Mouse (Mus musculus): ENCODE measurements around the gene Med12l. TPM values are rescaled to one million over a fixed set of nuclear protein-coding genes. Genes with fewer than 3 reads are reported as not detected.
"Not testable (repeated sequence)": the region's sequence is repeated elsewhere in the genome, so short reads cannot be mapped to it uniquely, and the experiment has no call there.

Med12l gene
- polyA plus RNA-seq, 1 experiment from 2014 or later = 2.4 TPM

- ATAC-seq (replicated peaks; ENCODE audit: low FRiP score); H3K4me3 ChIP-seq (replicated peaks); H3K27me3 ChIP-seq; H3K27ac ChIP-seq; H3K4me1 ChIP-seq; H3K4me2 ChIP-seq; H3K9ac ChIP-seq; H3K36me3 ChIP-seq; H3K9me3 ChIP-seq (replicated peaks): not testable (repeated sequence)
- 89% methylated on average over 3 of the region's 3 CpGs for WGBS
These were observed 104.2 kb downstream of the Med12l start for GRCm38 (mm10) chr3:59109834-59110233.

DNA sequence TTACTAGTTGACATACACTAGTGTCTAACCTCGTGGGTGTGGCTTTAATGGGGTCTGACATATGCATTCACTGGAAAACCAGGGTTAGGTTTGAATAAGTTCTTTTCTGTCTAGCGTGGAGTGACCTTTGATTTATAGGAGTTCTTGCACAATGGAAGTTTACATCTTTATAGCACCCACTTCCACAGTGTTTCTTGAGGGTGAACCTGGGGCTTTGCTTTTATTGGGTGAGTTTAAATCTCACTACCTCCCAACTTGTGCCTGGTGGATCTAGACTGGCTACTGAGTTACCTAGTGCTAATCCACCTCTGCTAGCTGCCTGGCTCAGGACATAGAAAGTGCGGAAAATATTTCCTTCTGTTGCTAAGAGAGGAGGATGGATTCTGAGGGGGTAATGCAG is 106.3 kb downstream of the Med12l start:
- no peak for ATAC-seq (replicated peaks; ENCODE audit: low FRiP score)
- WGBS = 68% methylated on average over 3 of the region's 3 CpGs

GRCm38 (mm10) chr3:59113291-59113690 is 107.7 kb downstream of the Med12l start:
- H3K4me3 ChIP-seq (replicated peaks); H3K27ac ChIP-seq; H3K36me3 ChIP-seq; H3K4me2 ChIP-seq; H3K27me3 ChIP-seq; H3K9ac ChIP-seq; ATAC-seq (replicated peaks; ENCODE audit: low FRiP score); H3K9me3 ChIP-seq (replicated peaks); H3K4me1 ChIP-seq: not testable (repeated sequence)
- 91% methylated on average over 4 of the region's 4 CpGs for WGBS

More for the DNA sequence above, 106.3 kb downstream of the Med12l start:
- 0 out of 2 replicates have a peak, but pooled peaks cover 3% of the 10 kb centered on the region for H3K36me3 ChIP-seq
- no peaks in the 10 kb centered on the region for H3K27me3 ChIP-seq
- H3K4me2 ChIP-seq = no peak overlapping the region
- no peaks in the 10 kb centered on the region for H3K9me3 ChIP-seq (replicated peaks)
- H3K9ac ChIP-seq = no peak overlapping the region
- no peaks in the 10 kb centered on the region for H3K4me1 ChIP-seq
- H3K27ac ChIP-seq = no peak overlapping the region
- H3K4me3 ChIP-seq (replicated peaks) = no peak overlapping the region

GRCm38 (mm10) chr3:59113973-59114517 is 108.4 kb downstream of the Med12l start:
- Histone ChIP-seq H3K27ac (no peak overlapping the region), H3K4me1 (no peaks in the 10 kb centered on the region), H3K4me3 (replicated peaks) (no peak overlapping the region), H3K36me3 (0 out of 2 replicates have a peak, but pooled peaks cover 3% of the 10 kb centered on the region), H3K9me3 (replicated peaks) (no peaks in the 10 kb centered on the region), H3K9ac (no peak overlapping the region), H3K4me2 (no peak overlapping the region), H3K27me3 (no peaks in the 10 kb centered on the region)
- 74% methylated on average over 8 of the region's 8 CpGs for WGBS
- ATAC-seq (replicated peaks; ENCODE audit: low FRiP score) = no peak

- no peak overlapping the region for H3K9ac ChIP-seq
- H3K4me1 ChIP-seq = peaks cover 5% of the 10 kb centered on the region
- no peaks in the 10 kb centered on the region for H3K36me3 ChIP-seq
- H3K4me2 ChIP-seq = 0 out of 2 replicates have a peak overlapping the region, but pooled peaks have one; percentile 7
- H3K4me3 ChIP-seq (replicated peaks) = no peak overlapping the region
- no peak overlapping the region for H3K27ac ChIP-seq
- no peaks in the 10 kb centered on the region for H3K9me3 ChIP-seq (replicated peaks)
- H3K27me3 ChIP-seq = no peaks in the 10 kb centered on the region
- WGBS = 41% methylated on average over 7 of the region's 7 CpGs
- peak; percentile 60 for ATAC-seq (replicated peaks; ENCODE audit: low FRiP score)
These were observed 115.6 kb downstream of the Med12l start for GRCm38 (mm10) chr3:59121067-59121730.

DNA sequence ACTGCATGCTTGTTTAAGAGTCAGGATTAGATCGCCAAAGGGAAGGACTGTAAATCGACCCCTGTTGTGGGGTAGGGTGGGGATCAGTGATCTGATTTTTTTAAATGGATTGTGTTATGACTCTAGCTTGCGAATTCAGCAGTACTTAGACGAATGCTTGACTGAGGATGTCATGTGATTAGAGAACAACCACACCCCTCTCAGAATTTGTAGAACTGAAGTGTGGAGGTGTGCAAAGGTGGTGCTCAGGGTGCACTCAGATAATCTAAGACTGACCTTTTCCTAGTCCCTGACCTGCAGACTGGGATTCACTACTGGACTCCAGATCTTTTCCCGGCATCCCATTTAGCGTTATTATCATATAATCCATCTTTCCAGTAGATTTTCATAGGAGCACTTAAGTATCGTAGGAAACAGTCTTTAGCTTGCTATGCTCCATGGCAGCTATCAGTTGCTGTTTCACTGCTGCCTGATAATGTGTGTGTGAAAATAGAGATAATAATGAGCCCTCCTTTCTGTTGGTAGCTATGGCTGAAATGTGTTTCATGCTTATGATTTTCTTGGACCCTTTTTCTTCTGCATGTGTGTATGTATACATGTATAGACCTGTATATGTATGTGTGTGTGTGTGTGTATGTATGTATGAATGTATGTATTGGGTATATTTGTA is 116.3 kb downstream of the Med12l start:
- H3K9ac ChIP-seq = no peak overlapping the region
- H3K27me3 ChIP-seq = no peaks in the 10 kb centered on the region
- no peak overlapping the region for H3K27ac ChIP-seq
- no peaks in the 10 kb centered on the region for H3K9me3 ChIP-seq (replicated peaks)
- H3K4me3 ChIP-seq (replicated peaks) = no peak overlapping the region
- H3K4me1 ChIP-seq = peaks cover 5% of the 10 kb centered on the region
- H3K36me3 ChIP-seq = no peaks in the 10 kb centered on the region
- 65% methylated on average over 7 of the region's 7 CpGs for WGBS
- no peak overlapping the region for H3K4me2 ChIP-seq
- no peak for ATAC-seq (replicated peaks; ENCODE audit: low FRiP score)

- Histone ChIP-seq H3K36me3 (no peaks in the 10 kb centered on the region), H3K4me2 (no peak overlapping the region), H3K27me3 (no peaks in the 10 kb centered on the region), H3K9ac (no peak overlapping the region), H3K9me3 (replicated peaks) (no peaks in the 10 kb centered on the region), H3K4me1 (peaks cover 5% of the 10 kb centered on the region), H3K4me3 (replicated peaks) (no peak overlapping the region), H3K27ac (no peak overlapping the region)
- ATAC-seq (replicated peaks; ENCODE audit: low FRiP score) = no peak
- WGBS = 65% methylated on average over 5 of the region's 5 CpGs
These were observed 119.4 kb downstream of the Med12l start for GRCm38 (mm10) chr3:59125022-59125421.

DNA sequence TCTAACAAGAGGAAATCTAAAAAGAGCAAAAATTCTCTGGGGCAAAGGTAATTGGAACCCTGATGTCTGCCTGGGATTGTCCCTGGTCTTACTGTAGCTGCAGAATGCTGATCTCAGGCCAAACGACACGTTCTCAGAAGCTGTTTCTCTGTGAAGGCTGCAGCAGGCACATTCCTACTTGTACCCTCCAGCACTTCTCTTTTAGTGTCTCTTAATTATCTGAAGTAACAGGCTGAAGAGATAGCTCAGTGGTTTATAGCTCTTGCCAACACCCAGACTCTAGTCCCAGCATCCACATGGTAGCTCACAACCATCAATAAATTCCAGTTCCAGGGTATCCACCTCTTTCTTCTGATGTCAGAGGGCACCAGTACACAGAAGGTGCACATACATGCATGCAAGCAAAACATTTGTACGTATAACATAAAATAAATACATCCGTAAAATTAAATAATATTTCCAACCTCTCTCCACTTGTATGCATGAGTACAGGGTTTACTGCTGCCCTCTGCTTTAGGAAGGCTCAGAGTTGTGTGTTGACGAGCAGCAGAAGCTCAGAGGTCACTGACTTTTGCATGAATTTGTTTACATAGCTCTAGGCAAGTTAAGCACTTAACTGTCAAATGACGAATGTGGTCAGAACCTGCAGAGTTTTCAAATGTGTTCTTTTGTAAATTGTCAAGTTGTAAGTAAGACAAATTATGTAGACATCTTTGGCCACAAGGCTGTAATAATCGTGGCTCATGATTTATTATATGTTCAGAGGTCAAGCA is 120.3 kb downstream of the Med12l start:
- WGBS = 36% methylated on average over 7 of the region's 7 CpGs
- no peak for ATAC-seq (replicated peaks; ENCODE audit: low FRiP score)
- H3K9ac ChIP-seq = no peak overlapping the region

DNA sequence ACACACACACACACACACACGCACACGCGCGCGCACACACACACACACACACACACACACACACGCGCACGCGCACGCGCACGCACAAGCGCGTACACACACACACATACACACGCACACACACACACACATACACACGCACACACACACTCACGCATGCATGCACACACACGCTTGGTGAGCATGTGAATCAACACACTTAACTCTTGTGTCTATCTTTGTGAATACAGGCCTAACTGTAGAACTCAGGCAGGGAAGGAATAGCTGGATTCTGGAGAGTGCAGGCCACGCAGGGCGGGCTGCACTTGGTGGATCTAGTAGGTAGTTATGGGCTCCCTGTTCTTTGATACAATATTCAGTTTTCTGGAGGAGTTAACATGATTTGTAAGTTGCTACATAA is 123.1 kb downstream of the Med12l start:
- Histone ChIP-seq H3K9me3 (replicated peaks) (no peaks in the 10 kb centered on the region), H3K36me3 (no peaks in the 10 kb centered on the region), H3K4me3 (replicated peaks) (no peak overlapping the region), H3K4me1 (peaks cover 5% of the 10 kb centered on the region; the same call in 1 of the 2 replicates), H3K27ac (no peak overlapping the region), H3K27me3 (no peaks in the 10 kb centered on the region), H3K4me2 (no peak overlapping the region), H3K9ac (no peak overlapping the region)
- 84% methylated on average over 20 of the region's 20 CpGs for WGBS
- ATAC-seq (replicated peaks; ENCODE audit: low FRiP score) = no peak

More for the DNA sequence above, 120.3 kb downstream of the Med12l start:
- Histone ChIP-seq H3K27me3 (no peaks in the 10 kb centered on the region), H3K4me1 (peaks cover 10% of the 10 kb centered on the region), H3K27ac (no peak overlapping the region), H3K4me2 (no peak overlapping the region), H3K9me3 (replicated peaks) (no peaks in the 10 kb centered on the region), H3K36me3 (no peaks in the 10 kb centered on the region), H3K4me3 (replicated peaks) (no peak overlapping the region)

GRCm38 (mm10) chr3:59129547-59129946 is 123.9 kb downstream of the Med12l start:
- Histone ChIP-seq H3K4me1 (peaks cover 5% of the 10 kb centered on the region; the same call in 1 of the 2 replicates), H3K27me3 (no peaks in the 10 kb centered on the region), H3K4me2 (no peak overlapping the region), H3K9me3 (replicated peaks) (no peaks in the 10 kb centered on the region), H3K4me3 (replicated peaks) (no peak overlapping the region), H3K36me3 (no peaks in the 10 kb centered on the region), H3K27ac (no peak overlapping the region), H3K9ac (no peak overlapping the region)
- no peak for ATAC-seq (replicated peaks; ENCODE audit: low FRiP score)
- 78% methylated on average over 3 of the region's 3 CpGs for WGBS

GRCm38 (mm10) chr3:59130431-59130830 is 124.8 kb downstream of the Med12l start:
- no peak for ATAC-seq (replicated peaks; ENCODE audit: low FRiP score)
- Histone ChIP-seq H3K9ac (no peak overlapping the region), H3K27me3 (no peaks in the 10 kb centered on the region), H3K4me3 (replicated peaks) (no peak overlapping the region), H3K4me1 (peaks cover 5% of the 10 kb centered on the region; the same call in 1 of the 2 replicates), H3K36me3 (no peaks in the 10 kb centered on the region), H3K27ac (no peak overlapping the region), H3K4me2 (no peak overlapping the region), H3K9me3 (replicated peaks) (no peaks in the 10 kb centered on the region)
- WGBS = 35% methylated on average over 8 of the region's 8 CpGs

DNA sequence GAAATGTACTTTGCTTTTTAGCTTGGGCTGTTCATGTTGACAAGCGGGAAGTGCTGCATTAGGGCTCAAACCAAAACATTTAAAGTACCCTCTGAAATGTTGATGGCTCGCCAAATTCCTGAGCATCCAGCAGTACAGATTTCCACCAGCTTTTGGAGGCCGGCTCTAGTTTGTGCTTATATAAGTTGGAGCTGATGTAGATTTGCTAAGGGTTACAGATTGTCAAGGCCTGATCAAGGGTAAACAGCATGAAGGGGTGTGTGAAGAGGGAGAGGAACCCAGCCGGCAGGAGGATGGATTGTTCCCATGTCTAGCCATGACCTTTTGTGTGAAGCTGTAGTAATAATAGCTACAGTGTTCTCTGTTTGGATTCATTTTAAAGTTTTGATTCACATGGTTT is 125.5 kb downstream of the Med12l start:
- H3K9ac ChIP-seq = no peak overlapping the region
- no peak overlapping the region for H3K4me2 ChIP-seq
- ATAC-seq (replicated peaks; ENCODE audit: low FRiP score) = no peak
- no peak overlapping the region for H3K4me3 ChIP-seq (replicated peaks)
- whole genome bisulfite sequencing = 60% methylated on average over 4 of the region's 4 CpGs
- H3K9me3 ChIP-seq (replicated peaks) = no peaks in the 10 kb centered on the region
- H3K36me3 ChIP-seq = no peaks in the 10 kb centered on the region
- H3K4me1 ChIP-seq = 0 out of 2 replicates have a peak, but pooled peaks cover 5% of the 10 kb centered on the region
- H3K27ac ChIP-seq = no peak overlapping the region
- H3K27me3 ChIP-seq = no peaks in the 10 kb centered on the region
